Mouse (Mus musculus) brain, embryonic 14.5 days (tissue): ENCODE data around the gene Aftph. TPM values are rescaled to one million over a fixed set of nuclear protein-coding genes. Genes with fewer than 3 reads are reported as not detected.

ENCODE experiments used
- DNase-seq: peaks from one replicate; pipeline ENCODE4 v3.0.0-alpha.2; 2011; ENCODE audit warnings: low read depth
- CTCF ChIP-seq: fragments of 200-500 bp; IDR thresholded peaks from 2 replicates; pipeline ENCODE4 v1.5.1; 2012; ENCODE audit warnings: inconsistent platforms, mild to moderate bottlenecking, moderate library complexity, borderline replicate concordance; ENCODE audit not compliant: insufficient read depth, insufficient read length; ENCODE audit errors: extremely low read depth
- POLR2A ChIP-seq: fragments of 200-500 bp; IDR thresholded peaks from 2 replicates; pipeline ENCODE4 v1.6.1; 2012; ENCODE audit warnings: mild to moderate bottlenecking, inconsistent platforms, borderline replicate concordance; ENCODE audit not compliant: poor library complexity, insufficient read depth, insufficient read length, severe bottlenecking; ENCODE audit errors: extremely low read depth
- polyA plus RNA-seq: library from polyadenylated mRNA; depleted of rRNA; stranded (reverse); fragments of >200 nt; gene quantifications from 2 replicates; pipeline ENCODE4 v1.2.3, GENCODE M21; 2012

The Aftph gene
- polyA plus RNA-seq, 1 experiment: 72.5 TPM

GRCm38 (mm10) chr11:20651166-20651565 is 90.2 kb downstream of the Aftph start:
- TF ChIP-seq POLR2A (no peak), CTCF (no peak)
- DNase-seq: no peak

- peak; percentile 94 for DNase-seq
- TF ChIP-seq POLR2A: no peak
- TF ChIP-seq CTCF: no peak
Observed at GRCm38 (mm10) chr11:20650006-20650639, 91.3 kb downstream of the Aftph start.

DNA sequence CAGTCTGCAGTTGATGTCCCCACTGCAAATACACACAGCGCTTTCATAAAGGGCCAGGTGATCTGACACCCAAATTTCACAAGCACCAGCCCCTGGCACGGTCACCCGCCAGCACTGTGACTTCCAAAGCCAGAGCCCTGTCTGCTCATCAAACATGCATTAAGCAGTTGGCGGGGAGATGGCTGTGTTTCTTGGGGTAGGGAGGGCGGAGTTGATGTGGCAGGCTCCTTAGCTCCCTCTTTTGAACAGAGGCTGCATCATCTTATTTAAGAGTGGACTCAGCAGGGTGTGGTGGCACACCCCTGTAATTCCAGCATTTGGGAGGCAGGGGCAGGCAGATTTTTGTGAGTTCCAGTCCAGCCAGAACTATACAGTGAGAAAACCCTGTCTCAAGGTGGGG is 91.9 kb downstream of the Aftph start:
- TF ChIP-seq CTCF (0 out of 2 replicates have a peak, but pooled peaks have one; percentile 5), POLR2A (no peak)
- DNase-seq: peak; percentile 89

GRCm38 (mm10) chr11:20647902-20648625 is 93.3 kb downstream of the Aftph start:
- DNase-seq: no peak
- TF ChIP-seq CTCF: no peak
- no peak for TF ChIP-seq POLR2A

- DNase-seq: peak; percentile 56
- no peak for TF ChIP-seq POLR2A
- TF ChIP-seq CTCF: no peak
Observed at GRCm38 (mm10) chr11:20646986-20647726, 94.2 kb downstream of the Aftph start.

GRCm38 (mm10) chr11:20646142-20646541 is 95.2 kb downstream of the Aftph start:
- TF ChIP-seq POLR2A: no peak
- TF ChIP-seq CTCF: no peak
- no peak for DNase-seq

DNA sequence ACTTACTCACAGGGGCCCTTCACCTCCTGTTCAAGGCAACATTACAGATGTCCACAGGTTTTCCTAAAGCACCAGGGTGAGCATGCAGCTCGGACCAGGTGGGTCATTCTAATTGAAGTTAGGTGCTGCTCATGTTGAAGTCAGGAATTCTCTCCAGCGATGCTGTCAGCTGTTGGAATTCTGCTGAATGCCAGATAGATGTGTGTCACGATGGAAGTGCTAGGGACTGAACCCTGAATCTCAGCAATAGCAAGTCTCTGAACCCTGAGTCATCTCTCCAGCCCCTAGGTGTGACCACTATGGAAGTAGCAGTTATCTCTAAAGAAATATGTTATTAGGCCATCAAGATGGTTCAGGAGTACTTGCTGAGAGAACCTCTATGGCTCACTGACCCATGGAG is 95.9 kb downstream of the Aftph start:
- DNase-seq: no peak
- no peak for TF ChIP-seq POLR2A
- TF ChIP-seq CTCF: no peak

DNA sequence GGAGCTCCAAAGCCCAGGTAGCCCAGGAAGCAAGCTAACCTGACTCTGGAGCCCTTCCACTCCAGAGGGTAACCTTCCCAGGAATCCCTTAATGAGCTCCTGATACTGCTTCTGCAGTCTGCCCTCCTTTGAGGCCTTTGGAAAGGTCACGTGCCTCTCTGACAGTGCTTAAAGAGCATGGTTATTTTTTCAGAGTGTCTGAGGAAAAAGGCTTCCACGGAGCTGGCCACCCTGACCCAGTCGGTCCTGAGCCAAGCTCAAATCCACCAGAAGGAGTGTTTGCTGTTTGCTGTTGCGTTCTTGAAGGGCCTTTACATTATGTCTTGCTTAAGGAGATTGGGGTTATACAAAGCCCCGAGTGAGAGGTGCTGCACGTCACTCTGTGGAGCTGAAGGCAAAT is 96.5 kb downstream of the Aftph start:
- no peak for DNase-seq
- TF ChIP-seq CTCF (no peak), POLR2A (no peak)

DNA sequence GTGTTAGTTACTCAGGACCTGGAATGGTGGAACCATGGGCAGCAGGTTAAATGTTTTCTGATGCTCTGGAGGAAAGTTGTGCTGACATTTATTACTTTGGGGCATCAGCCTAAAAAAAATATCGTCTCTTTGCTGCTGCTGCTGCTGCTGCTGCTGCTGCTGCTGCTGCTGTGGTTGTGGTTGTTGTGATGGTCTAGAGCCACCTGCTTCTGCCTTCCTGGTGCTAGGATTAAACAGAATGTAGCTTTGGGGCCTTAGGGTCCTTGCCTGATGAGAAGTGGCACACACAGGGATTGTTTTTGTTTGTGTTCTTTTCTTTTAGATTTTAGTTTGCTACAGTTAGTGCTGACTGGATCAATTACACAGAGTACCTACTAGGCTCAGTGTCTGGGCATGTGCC is 97.2 kb downstream of the Aftph start:
- DNase-seq: no peak
- no peak for TF ChIP-seq POLR2A
- TF ChIP-seq CTCF: no peak

DNA sequence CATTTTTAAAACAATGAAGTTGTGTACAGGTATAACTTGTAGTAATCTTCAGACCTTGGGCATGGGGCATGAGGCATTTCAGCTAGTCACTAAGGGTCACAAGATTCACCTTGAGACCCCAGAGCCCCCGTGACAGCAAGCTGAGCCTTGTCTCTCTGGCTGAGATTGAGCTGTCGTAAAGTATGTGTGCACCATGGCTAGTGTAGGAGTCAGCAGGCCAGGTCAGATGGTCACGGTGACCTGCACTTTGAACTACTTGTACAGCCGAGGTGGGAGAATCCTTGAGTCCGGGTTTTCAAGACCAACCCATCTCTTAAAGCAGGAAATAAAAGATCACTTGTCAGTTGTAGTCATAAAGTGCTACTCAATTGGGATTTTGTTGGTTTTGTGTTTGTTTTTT is 98.2 kb downstream of the Aftph start:
- no peak for TF ChIP-seq CTCF
- no peak for TF ChIP-seq POLR2A
- no peak for DNase-seq

- DNase-seq: no peak
- no peak for TF ChIP-seq CTCF
- no peak for TF ChIP-seq POLR2A
Observed at GRCm38 (mm10) chr11:20642321-20642720, 99.1 kb downstream of the Aftph start.
